Mouse (Mus musculus): ENCODE results near the gene Sptbn1.

GRCm38 (mm10) chr11:30230330-30230771, 37.6 kb downstream of the Sptbn1 start:
- TF ChIP-seq CTCF (conservative IDR thresholded peaks at IDR 0.05; ENCODE audit: low read length) (no peak), POU5F1 (IDR thresholded peaks at IDR 0.05; ENCODE audit: borderline replicate concordance, low read length) (no peak), NANOG (IDR thresholded peaks at IDR 0.05; ENCODE audit: borderline replicate concordance, low read length) (no peak)

Data from E14TG2a.4 (cell line).